ENCODE assay signal across 8 mouse cellular contexts in genomic region chr6:30459811-30460749, GRCm38 (mm10). TPM values are rescaled to one million over a fixed set of nuclear protein-coding genes. Genes with fewer than 3 reads are reported as not detected.
A peak's percentile ranks its signal among the peaks of the same experiment; 100 is the strongest.
DNase-seq lines count a peak whose midpoint lies in the region; ATAC-seq lines count a peak whose summit lies in the region.

No protein-coding gene starts in this region.

- peaks cover 34% of the 10 kb centered on the region for H3K4me1 ChIP-seq in hindbrain, embryonic 12.5 days

- peak; percentile 66 for DNase-seq in R1 (ENCODE audit: low read depth, low spot score)
- peak; percentile 84 for DNase-seq in cerebellum, adult 9-11 months
- peak; percentile 59 to 77 for DNase-seq in frontal cortex, postnatal 10 days (ENCODE audit: low spot score in 2 of 2)
- peak; percentile 78 to 89 for DNase-seq in layer of hippocampus, postnatal 25 days (ENCODE audit: extremely low spot score in 1 of 2, low spot score in 1 of 2)
- peak; percentile 88 for DNase-seq in lung, postnatal 36 days
- DNase-seq in retina, embryonic 14.5 days (ENCODE audit: low spot score): peak; percentile 88
- peak; percentile 75 to 79 for DNase-seq in thymus, postnatal 36 days

- no peaks in the 10 kb centered on the region for H3K27me3 ChIP-seq in hindbrain, embryonic 12.5 days

- H3K4me2 ChIP-seq in hindbrain, embryonic 12.5 days (replicated peaks): peak overlapping the region; percentile 57

- whole genome bisulfite sequencing in hindbrain, embryonic 12.5 days: 6% methylated on average over 40 of the region's 40 CpGs

- no peaks in the 10 kb centered on the region; the same call in 1 of the 2 replicates for H3K9me3 ChIP-seq in hindbrain, embryonic 12.5 days (replicated peaks)

- peaks cover 7% of the 10 kb centered on the region for H3K36me3 ChIP-seq in hindbrain, embryonic 12.5 days

- ATAC-seq in hindbrain, embryonic 12.5 days (ENCODE audit: low FRiP score): peak; percentile 39

- peak overlapping the region; percentile 98 for H3K27ac ChIP-seq in hindbrain, embryonic 12.5 days

- peak overlapping the region; percentile 38 for H3K4me3 ChIP-seq in hindbrain, embryonic 12.5 days

- H3K9ac ChIP-seq in hindbrain, embryonic 12.5 days: peak overlapping the region; percentile 50

RNA-seq across cellular contexts. Expression of gene Tmem209, which starts 49.5 kb away (rescaled TPM):
- 37.0 and 38.9 TPM in 2 replicates for polyA plus RNA-seq in hindbrain, embryonic 12.5 days (2016; fragmentation: Nextera tagmentation; extraction: Ambion mirVana)
- 10 to 100 TPM; 15.8 to 20.7 TPM for total RNA-seq in layer of hippocampus, postnatal 25 days (2021)

RNA-seq across cellular contexts. Expression of gene Ssmem1, which starts 49.6 kb away (rescaled TPM):
- 0.21 and 0.34 TPM in 2 replicates for polyA plus RNA-seq in hindbrain, embryonic 12.5 days (2016; fragmentation: Nextera tagmentation; extraction: Ambion mirVana)
- 1 to 10 TPM in 1 of 2 experiments, under 1 TPM in 1; 0.37 to 1.2 TPM for total RNA-seq in layer of hippocampus, postnatal 25 days (2021)

RNA-seq across cellular contexts. Expression of gene Klhdc10, which starts 58.4 kb away (rescaled TPM):
- 42.5 and 45.4 TPM in 2 replicates for polyA plus RNA-seq in hindbrain, embryonic 12.5 days (2016; fragmentation: Nextera tagmentation; extraction: Ambion mirVana)
- total RNA-seq in layer of hippocampus, postnatal 25 days (2021): 100 to 1,000 TPM; 109 to 110 TPM

Comparison
In these comparisons a context has a peak if more than half of its experiments do, and no peak if none do; other contexts are left out.
1. Peak in every context shown above with its lines: DNase-seq, ATAC-seq, H3K4me3 ChIP-seq and H3K27ac ChIP-seq.